Mouse (Mus musculus) mammary gland, adult 2 months (tissue): Measurements from ENCODE around the gene Gm29276. TPM values are rescaled to one million over a fixed set of nuclear protein-coding genes. Genes with fewer than 3 reads are reported as not detected.

Experiments used
- polyA plus RNA-seq: library from polyadenylated mRNA; depleted of rRNA; stranded (reverse); fragments of >200 nt; gene quantifications from 2 replicates; pipeline ENCODE4 v1.2.3, GENCODE M21; 2012; ENCODE audit warnings: low replicate concordance; rRNA removed

Gm29276 gene
- not detected in 2 replicates for polyA plus RNA-seq

DNA sequence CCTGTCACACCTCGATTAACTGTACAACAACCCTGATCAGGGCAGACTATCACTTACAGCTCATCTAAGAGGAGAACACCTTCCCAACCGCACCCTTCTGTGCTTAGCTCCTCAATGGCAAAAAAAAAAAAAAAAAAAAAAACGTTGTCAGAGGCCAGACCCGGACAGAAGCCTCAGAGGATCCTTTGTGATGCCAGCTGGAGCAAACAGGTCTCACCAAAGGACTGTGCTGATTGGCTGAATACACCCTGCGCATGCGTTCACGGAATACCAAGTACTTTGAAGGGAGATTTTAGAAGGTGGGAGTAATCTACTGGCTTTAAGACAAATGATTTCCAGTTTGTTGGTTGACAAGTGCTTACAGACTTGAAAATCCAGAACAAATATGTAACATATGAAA lies at the start of gene Gm29276:
Gene Gm29276, minus strand, starts transcription at position 101 of the 400 bp plus-strand sequence.

